ENCODE assay signal across 31 mouse cellular contexts in the genomic region with DNA sequence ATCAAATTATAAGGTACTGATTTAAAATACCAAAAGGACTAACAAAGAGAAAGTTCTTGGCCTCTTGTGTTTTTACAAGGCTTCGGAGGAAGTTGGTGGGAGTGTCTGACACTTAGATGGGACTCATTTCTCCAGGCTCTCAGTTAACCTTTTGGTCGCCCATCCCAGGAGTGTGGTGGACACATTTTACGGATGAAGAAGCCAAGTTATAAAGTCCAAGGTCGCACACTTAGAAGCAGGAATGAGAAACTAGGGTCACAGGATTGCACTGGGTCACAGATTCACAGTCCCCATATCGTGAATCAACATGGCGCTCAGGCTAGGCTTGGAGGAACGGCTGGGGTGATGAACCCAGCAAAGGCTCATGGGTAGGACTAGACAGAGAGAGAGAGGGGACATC. TPM values are rescaled to one million over a fixed set of nuclear protein-coding genes. Genes with fewer than 3 reads are reported as not detected.
A peak's percentile ranks its signal among the peaks of the same experiment; 100 is the strongest.
DNase-seq lines count a peak whose midpoint lies in the region; ATAC-seq and TF ChIP-seq lines count a peak whose summit lies in the region.
"Had no signal": no experiment of that assay in that cellular context is flagged by ENCODE, and none has a peak within 500 bp of the region (broad histone marks: within the 10 kb centered on the region; RNA-seq: fewer than 3 reads in every experiment).

No protein-coding gene starts in this region.

- H3K9me3 ChIP-seq in kidney, embryonic 14.5 days (ENCODE audit: control insufficient read depth, low read length) = no peaks in the 10 kb centered on the region
- H3K9me3 ChIP-seq: heart, embryonic 13.5 days; hindbrain, embryonic 15.5 days; liver, embryonic 15.5 days; neural tube, embryonic 12.5 days had no signal

- H3K4me1 ChIP-seq in kidney, embryonic 14.5 days (ENCODE audit: control insufficient read depth, insufficient read depth, low read length) = peaks cover 17% of the 10 kb centered on the region
- peaks cover 8% of the 10 kb centered on the region for H3K4me1 ChIP-seq in testis, adult 2 months (ENCODE audit: control insufficient read depth, insufficient read depth, low read length)

- ATAC-seq in kidney, embryonic 14.5 days (ENCODE audit: low FRiP score, low TSS enrichment) = no peak
- ATAC-seq: activated CD4-positive, CD25-positive, alpha-beta regulatory T cell, adult 4 months; CD4-positive, CD25-positive, alpha-beta regulatory T cell, adult 4 months; forebrain, embryonic 16.5 days; midbrain, embryonic 16.5 days had no signal

- no peaks in the 10 kb centered on the region for H3K36me3 ChIP-seq in kidney, embryonic 14.5 days (ENCODE audit: control insufficient read depth, insufficient read depth, low read length)
- no peaks in the 10 kb centered on the region for H3K36me3 ChIP-seq in testis, adult 2 months (ENCODE audit: control insufficient read depth, insufficient read depth, low read length)
- no peaks in the 10 kb centered on the region for H3K36me3 ChIP-seq in myocyte (ENCODE audit: control insufficient read depth, insufficient read depth)
- H3K36me3 ChIP-seq: heart, embryonic 13.5 days; hindbrain, embryonic 15.5 days; liver, embryonic 15.5 days; neural tube, embryonic 12.5 days had no signal

- no peaks in the 10 kb centered on the region for H3K27me3 ChIP-seq in kidney, embryonic 14.5 days (ENCODE audit: control insufficient read depth, insufficient read depth, low read length)
- H3K27me3 ChIP-seq in testis, adult 2 months (ENCODE audit: control insufficient read depth, insufficient read depth, low read length) = no peaks in the 10 kb centered on the region
- H3K27me3 ChIP-seq in myocyte (ENCODE audit: control insufficient read depth, insufficient read depth, insufficient read length) = no peaks in the 10 kb centered on the region
- H3K27me3 ChIP-seq: hindbrain, embryonic 15.5 days; neural tube, embryonic 12.5 days had no signal

- no peak overlapping the region for H3K4me2 ChIP-seq in kidney, embryonic 14.5 days (replicated peaks; ENCODE audit: low read depth, low read length)
- peak overlapping the region; percentile 71 for H3K4me2 ChIP-seq in myocyte (ENCODE audit: low read depth)

- TF ChIP-seq POLR2A in testis, adult 2 months (IDR thresholded peaks at IDR 0.05; ENCODE audit: control insufficient read depth, low read depth, low read length) = no peak
- TF ChIP-seq POLR2A in myocyte (IDR thresholded peaks at IDR 0.05; ENCODE audit: insufficient read length, low read depth) = no peak

- DNase-seq in kidney, adult 18-20 months = peak; percentile 15
- DNase-seq in testis, postnatal 14 days (ENCODE audit: low spot score) = no peak
- DNase-seq in kidney, adult 9 months = peak; percentile 86
- no peak for DNase-seq in heart, adult 11 months
- DNase-seq in layer of hippocampus, adult 2 months (ENCODE audit: low spot score in 2 of 2) = no peak
- DNase-seq: adrenal gland, adult 2 months; adrenal gland, postnatal 36 days; cerebellum, adult 9-10 months; cerebellum, postnatal 36 days; heart, postnatal 10 days; layer of hippocampus, postnatal 36 days; lung, postnatal 36 days; right cerebral cortex, postnatal 4 days had no signal

- TF ChIP-seq CTCF in testis, adult 2 months (IDR thresholded peaks at IDR 0.05; ENCODE audit: control insufficient read depth, insufficient read depth, insufficient replicate concordance, low read depth, low read length) = no peak
- no peak for TF ChIP-seq CTCF in layer of hippocampus, adult 2 months (conservative IDR thresholded peaks at IDR 0.05)

- no peaks in the 10 kb centered on the region for H3K79me2 ChIP-seq in myocyte (ENCODE audit: control insufficient read depth, insufficient read depth)

- no peak overlapping the region for H3K4me3 ChIP-seq in kidney, embryonic 14.5 days (ENCODE audit: low read length)
- H3K4me3 ChIP-seq in testis, adult 2 months (ENCODE audit: control insufficient read depth, low read depth, low read length) = peak overlapping the region; percentile 36; the same call in 1 of the 2 replicates
- peak overlapping the region; percentile 34 for H3K4me3 ChIP-seq in myocyte
- no peak overlapping the region for H3K4me3 ChIP-seq in layer of hippocampus, adult 2 months
- H3K4me3 ChIP-seq: neural tube, embryonic 12.5 days had no signal

- no peak overlapping the region for H3K9ac ChIP-seq in kidney, embryonic 14.5 days (ENCODE audit: low read depth, low read length)
- H3K9ac ChIP-seq: liver, embryonic 15.5 days; neural tube, embryonic 12.5 days had no signal

- no peak overlapping the region for H3K27ac ChIP-seq in kidney, embryonic 14.5 days (ENCODE audit: low read depth, low read length)
- no peak overlapping the region for H3K27ac ChIP-seq in testis, adult 2 months (ENCODE audit: control insufficient read depth, insufficient read depth, low read depth, low read length)
- no peak overlapping the region for H3K27ac ChIP-seq in layer of hippocampus, adult 2 months
- H3K27ac ChIP-seq: heart, embryonic 13.5 days; hindbrain, embryonic 15.5 days; liver, embryonic 15.5 days; neural tube, embryonic 12.5 days; stomach, postnatal 0 days had no signal

- H3ac ChIP-seq in myocyte (ENCODE audit: control insufficient read depth, insufficient read length) = no peak overlapping the region

- 28% methylated on average over 7 of the region's 7 CpGs for WGBS in kidney, embryonic 14.5 days

TF ChIP-seq in myocyte, 11 proteins besides CTCF, POLR2A, EP300 and RAD21:
- TF ChIP-seq POLR2AphosphoS2 (IDR thresholded peaks at IDR 0.05; ENCODE audit: insufficient read length, low read depth) = no peak
- no peak for TF ChIP-seq MAX (IDR thresholded peaks at IDR 0.05; ENCODE audit: low read depth)
- no peak for TF ChIP-seq SRF (IDR thresholded peaks at IDR 0.05; ENCODE audit: control insufficient read depth, insufficient read length, low read depth)
- no peak for TF ChIP-seq CEBPB (IDR thresholded peaks at IDR 0.05; ENCODE audit: insufficient read depth, poor library complexity, severe bottlenecking)
- TF ChIP-seq MYOG (IDR thresholded peaks at IDR 0.05; ENCODE audit: control insufficient read depth in 1 of 3, insufficient read depth in 1 of 3, insufficient read length in 2 of 3, low read depth in 2 of 3) = no peak
- TF ChIP-seq E2F4 (IDR thresholded peaks at IDR 0.05; ENCODE audit: insufficient read depth) = no peak
- no peak for TF ChIP-seq REST (IDR thresholded peaks at IDR 0.05; ENCODE audit: insufficient read depth, insufficient read length)
- TF ChIP-seq USF1 (IDR thresholded peaks at IDR 0.05; ENCODE audit: low read depth) = no peak

RNA-seq across cellular contexts. Expression of gene Myom3, which starts 2.1 kb away (rescaled TPM):
- 0.06 and 0.35 TPM in 2 replicates for polyA plus RNA-seq in kidney, embryonic 14.5 days (2014; fragmentation: Nextera tagmentation; extraction: Ambion mirVana)
- polyA plus RNA-seq in testis, adult 2 months (2012; rRNA removed) = 0.45 and 0.47 TPM in 2 replicates
- polyA plus RNA-seq in myocyte (2012; fragmentation: generic; extraction: Trizol) = 97.1 TPM
- under 1 TPM; 0.56 to 0.76 TPM for total RNA-seq in layer of hippocampus, adult 2 months (2021)
- total RNA-seq: hematopoietic stem cell, adult 5-6 weeks; megakaryocyte, adult 5-6 weeks had no signal
- polyA plus RNA-seq: activated CD4-positive, CD25-positive, alpha-beta regulatory T cell, adult 4 months; CD4-positive, CD25-positive, alpha-beta regulatory T cell, adult 4 months had no signal

RNA-seq across cellular contexts. Expression of gene Il22ra1, which starts 33.6 kb away (rescaled TPM):
- not detected in 2 replicates for polyA plus RNA-seq in kidney, embryonic 14.5 days (2014; fragmentation: Nextera tagmentation; extraction: Ambion mirVana)
- 0.17 TPM in 1 of 2 replicates, not detected in the other for polyA plus RNA-seq in testis, adult 2 months (2012; rRNA removed)
- 0.04 TPM for polyA plus RNA-seq in myocyte (2012; fragmentation: generic; extraction: Trizol)
- total RNA-seq in layer of hippocampus, adult 2 months (2021) = under 1 TPM; 0.12 to 0.13 TPM
- total RNA-seq: gastrocnemius, adult 8-10 months; hematopoietic stem cell, adult 5-6 weeks; layer of hippocampus, postnatal 36 days; megakaryocyte, adult 5-6 weeks had no signal
- polyA plus RNA-seq: activated CD4-positive, CD25-positive, alpha-beta regulatory T cell, adult 4 months; CD4-positive, CD25-positive, alpha-beta regulatory T cell, adult 4 months; embryonic facial prominence, embryonic 11.5 days; forebrain, embryonic 16.5 days; heart, embryonic 13.5 days; hindbrain, embryonic 15.5 days; midbrain, embryonic 11.5 days; midbrain, embryonic 16.5 days; neural tube, embryonic 12.5 days; thymus, postnatal 0 days had no signal

Comparison
In these comparisons a context has a peak if more than half of its experiments do, and no peak if none do; other contexts are left out.
1. DNase-seq: peak in kidney, adult 18-20 months (single experiment) and kidney, adult 9 months (single experiment); none in testis, postnatal 14 days (single experiment), heart, adult 11 months (single experiment) and layer of hippocampus, adult 2 months (0 of 2).
2. H3K4me3 ChIP-seq: peak in testis, adult 2 months (single experiment) and myocyte (single experiment); none in kidney, embryonic 14.5 days (single experiment) and layer of hippocampus, adult 2 months (single experiment).
3. RNA of gene Myom3, which starts 2.1 kb away (polyA plus RNA-seq): 97.1 TPM in myocyte (single experiment); 0.45 to 0.47 TPM in testis, adult 2 months and 0.06 to 0.35 TPM in kidney, embryonic 14.5 days; every median in the first group is over 10 times any median in the second.